Mouse (Mus musculus) liver, adult 2 months (tissue): ENCODE data around the gene Adarb1. TPM values are rescaled to one million over a fixed set of nuclear protein-coding genes. Genes with fewer than 3 reads are reported as not detected.

Source experiments
- DNase-seq: peaks from one replicate; pipeline ENCODE4 v3.0.0-alpha.2; 2011; ENCODE audit warnings: low read depth, low spot score; ENCODE audit errors: extremely low read depth
- H3K27ac ChIP-seq: fragments of 200-500 bp; replicated peaks from 2 replicates; pipeline ENCODE4 v1.5.1; 2012; ENCODE audit warnings: low read depth, mild to moderate bottlenecking, control low read depth, inconsistent platforms, low read length; ENCODE audit not compliant: insufficient read depth
- H3K27me3 ChIP-seq: fragments of 200-500 bp; 2 replicates; pipeline ENCODE4 v1.6.1; 2012; ENCODE audit warnings: mild to moderate bottlenecking, moderate library complexity, low read length, inconsistent platforms; ENCODE audit not compliant: control insufficient read depth, insufficient read depth
- H3K36me3 ChIP-seq: fragments of 200-500 bp; 2 replicates; pipeline ENCODE4 v1.6.1; 2012; ENCODE audit warnings: low read length, inconsistent platforms; ENCODE audit not compliant: control insufficient read depth, insufficient read depth
- H3K4me1 ChIP-seq: fragments of 200-500 bp; 2 replicates; pipeline ENCODE4 v1.6.1; 2011; ENCODE audit warnings: low read length; ENCODE audit not compliant: control insufficient read depth, insufficient read depth
- H3K4me3 ChIP-seq: fragments of 200-500 bp; 2 replicates; pipeline ENCODE4 v1.5.1; 2011; ENCODE audit warnings: low read depth, mild to moderate bottlenecking, control low read depth, low read length, moderate library complexity; ENCODE audit not compliant: insufficient read depth
- H3K79me2 ChIP-seq: fragments of 200-500 bp; 2 replicates; pipeline ENCODE4 v1.6.1; 2012; ENCODE audit warnings: inconsistent platforms, mild to moderate bottlenecking, low read length, moderate library complexity; ENCODE audit not compliant: control insufficient read depth, insufficient read depth
- H3K9ac ChIP-seq: fragments of 200-500 bp; 2 replicates; pipeline ENCODE4 v1.6.1; 2012; ENCODE audit warnings: low read depth, mild to moderate bottlenecking, control low read depth, inconsistent platforms, low read length
- CTCF ChIP-seq: fragments of 200-500 bp; IDR thresholded peaks from 2 replicates; pipeline ENCODE4 v1.5.1; 2011; ENCODE audit warnings: low read depth, low read length, control low read depth
- POLR2A ChIP-seq: fragments of 200-500 bp; IDR thresholded peaks from 2 replicates; pipeline ENCODE4 v1.6.1; 2011; ENCODE audit warnings: low read length, control low read depth; ENCODE audit not compliant: insufficient read depth; ENCODE audit errors: extremely low read depth
- WGBS: fragments of 180-500 bp; shearing (Covaris S2); methylation state at CpG from one replicate; pipeline ENCODE4 v1.1.7; 2018; 5-methylcytosine and 5-hydroxymethylcytosine counted together
- polyA plus RNA-seq: library from polyadenylated mRNA; depleted of rRNA; stranded (reverse); fragments of >200 nt; gene quantifications from 2 replicates; pipeline ENCODE4 v1.2.3, GENCODE M21; 2012
- total RNA-seq: library from RNA; depleted of rRNA; stranded (reverse); fragments of >200 nt; gene quantifications from 2 replicates; pipeline ENCODE4 v1.2.3, GENCODE M21; 2014

Gene Adarb1
- total and polyA plus RNA-seq, 2 experiments = 4.6 to 12.2 TPM

DNA sequence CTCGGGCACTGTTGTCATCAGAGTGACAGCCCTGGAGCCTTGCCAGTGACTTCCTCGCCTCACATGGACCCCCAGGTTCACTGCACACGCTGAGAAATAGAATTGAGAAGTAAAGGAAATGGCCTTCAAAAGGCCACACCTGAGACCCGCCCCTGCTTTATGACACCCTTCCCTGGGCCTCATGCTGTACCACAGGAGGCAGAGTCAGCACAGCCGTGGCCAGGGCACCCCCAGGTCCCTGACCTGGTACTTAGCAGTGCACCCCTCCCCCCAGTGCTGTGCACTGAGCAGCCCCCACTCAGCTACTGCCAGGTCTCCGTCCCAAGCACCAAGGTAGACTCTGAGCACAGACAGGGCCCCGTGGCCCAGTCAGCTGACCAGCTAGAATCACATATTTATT, 148.9 kb downstream of the Adarb1 start:
- Histone ChIP-seq H3K4me3 (no peak overlapping the region), H3K27me3 (no peaks in the 10 kb centered on the region), H3K4me1 (no peaks in the 10 kb centered on the region), H3K79me2 (no peaks in the 10 kb centered on the region), H3K27ac (no peak overlapping the region), H3K36me3 (peaks cover 16% of the 10 kb centered on the region; the same call in 1 of the 2 replicates), H3K9ac (no peak overlapping the region)
- DNase-seq = no peak
- TF ChIP-seq CTCF (no peak), POLR2A (no peak)
- 89% methylated on average over 7 of the region's 7 CpGs for WGBS

- Histone ChIP-seq H3K36me3 (peaks cover 17% of the 10 kb centered on the region; the same call in 1 of the 2 replicates), H3K27me3 (no peaks in the 10 kb centered on the region), H3K4me1 (no peaks in the 10 kb centered on the region), H3K79me2 (no peaks in the 10 kb centered on the region), H3K9ac (no peak overlapping the region), H3K4me3 (no peak overlapping the region), H3K27ac (no peak overlapping the region)
- WGBS = 82% methylated on average over 14 of the region's 14 CpGs
- no peak for DNase-seq
- TF ChIP-seq CTCF = no peak
These were observed 151.0 kb downstream of the Adarb1 start for GRCm38 (mm10) chr10:77267027-77267426.

DNA sequence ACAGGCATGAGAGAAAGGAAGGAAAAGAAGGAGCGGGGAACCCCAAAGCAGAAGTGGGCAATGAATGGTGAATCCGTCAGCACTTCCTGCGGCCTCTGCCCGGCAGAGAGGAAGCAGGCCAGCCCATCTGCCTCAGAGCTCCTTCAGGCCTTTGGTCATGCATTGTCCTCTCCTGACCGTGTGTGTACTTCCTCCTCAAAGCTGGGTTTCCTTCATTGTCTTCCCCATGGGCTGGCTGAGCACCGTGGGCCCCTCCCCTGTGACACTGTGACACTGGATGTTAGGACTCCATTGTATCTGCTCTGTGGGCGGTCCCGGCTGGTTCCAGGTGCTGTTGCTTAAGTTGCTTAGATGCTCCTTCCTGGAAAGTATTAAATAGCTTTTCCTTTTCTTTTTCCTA, 151.8 kb downstream of the Adarb1 start:
- Histone ChIP-seq H3K4me1 (no peaks in the 10 kb centered on the region), H3K36me3 (peaks cover 17% of the 10 kb centered on the region; the same call in 1 of the 2 replicates), H3K79me2 (no peaks in the 10 kb centered on the region), H3K9ac (no peak overlapping the region), H3K4me3 (no peak overlapping the region), H3K27me3 (no peaks in the 10 kb centered on the region), H3K27ac (no peak overlapping the region)
- peak; percentile 41 for DNase-seq
- TF ChIP-seq POLR2A (no peak), CTCF (no peak)
- 75% methylated on average over 8 of the region's 8 CpGs for WGBS

- TF ChIP-seq POLR2A = no peak
- TF ChIP-seq CTCF = no peak
- DNase-seq = no peak
- Histone ChIP-seq H3K4me3 (no peak overlapping the region), H3K9ac (no peak overlapping the region), H3K27me3 (no peaks in the 10 kb centered on the region), H3K79me2 (peaks cover 3% of the 10 kb centered on the region; the same call in 1 of the 2 replicates), H3K4me1 (peaks cover 4% of the 10 kb centered on the region), H3K36me3 (peaks cover 7% of the 10 kb centered on the region; the same call in 1 of the 2 replicates), H3K27ac (no peak overlapping the region)
- 90% methylated on average over 17 of the region's 17 CpGs for WGBS
These were observed 157.7 kb downstream of the Adarb1 start for GRCm38 (mm10) chr10:77260166-77260875.

DNA sequence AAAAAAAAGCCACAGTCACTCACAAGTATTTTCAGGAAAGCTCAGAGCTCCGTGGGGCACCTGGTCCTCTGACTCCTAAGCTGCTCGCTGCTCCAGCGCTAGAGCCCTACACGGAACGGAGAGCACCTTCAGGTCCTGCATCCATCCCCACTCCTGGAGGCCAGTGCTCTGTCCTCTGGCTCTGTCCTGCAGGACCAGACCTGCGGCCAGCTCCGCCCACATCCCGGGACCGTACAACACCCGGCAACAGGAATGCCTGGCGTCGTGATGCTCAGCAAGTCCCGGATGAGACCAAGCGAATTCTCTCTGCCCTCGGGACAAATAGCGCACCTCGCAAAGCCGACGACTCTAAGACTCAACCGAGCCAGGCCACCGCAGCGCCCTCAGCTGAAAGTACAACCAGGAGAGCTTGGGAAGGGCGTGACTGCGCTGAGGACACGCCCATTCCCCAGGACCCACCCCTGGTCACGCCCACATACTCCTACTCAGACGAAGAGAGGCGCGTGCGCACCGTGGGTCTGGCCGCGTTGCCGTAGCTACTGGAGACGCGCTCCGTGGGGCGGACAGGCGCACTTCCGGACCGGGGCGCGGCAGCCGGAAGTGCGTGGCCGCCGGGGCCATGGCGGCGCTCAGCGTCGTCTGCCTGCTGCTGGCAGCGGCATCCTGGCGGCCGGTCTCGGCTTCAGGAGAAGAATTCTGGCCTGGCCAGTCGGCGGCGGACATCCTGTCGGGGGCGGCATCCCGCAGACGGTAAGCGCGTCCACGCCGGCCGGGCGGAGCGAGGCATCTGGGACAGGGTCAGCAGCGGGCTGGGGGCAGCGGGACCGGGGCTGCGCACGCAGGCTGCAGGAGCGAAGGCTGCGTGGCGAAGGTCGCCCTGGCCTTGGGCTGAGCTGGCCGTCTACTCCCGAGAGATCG, 159.1 kb downstream of the Adarb1 start, which contains the start of gene Pofut2:
Gene Pofut2 (plus strand): TSS at position 515 of the 918 bp plus-strand sequence.
- peak; percentile 91 for DNase-seq
- TF ChIP-seq CTCF (peak; percentile 10; the same call in 1 of the 2 replicates), POLR2A (peak; percentile 93)
- WGBS = under 1% methylated on average over 80 of the region's 81 CpGs

More for the DNA sequence above, 159.1 kb downstream of the Adarb1 start, which contains the start of gene Pofut2:
- Histone ChIP-seq H3K36me3 (no peaks in the 10 kb centered on the region), H3K4me1 (peaks cover 4% of the 10 kb centered on the region), H3K27ac (peak within 1 kb of the TSS; percentile 68), H3K79me2 (peaks cover 3% of the 10 kb centered on the region; the same call in 1 of the 2 replicates), H3K9ac (peak within 1 kb of the TSS; percentile 90), H3K27me3 (no peaks in the 10 kb centered on the region), H3K4me3 (peak within 1 kb of the TSS; percentile 78)
